Mouse (Mus musculus) yolk sac, embryonic 10.5 days (tissue): ENCODE results near the gene Gm17651.

Source experiments
- DNase-seq: peaks from one replicate; pipeline ENCODE4 v3.0.0-alpha.2; 2017; ENCODE audit warnings: low spot score

Gm17651 gene

DNA sequence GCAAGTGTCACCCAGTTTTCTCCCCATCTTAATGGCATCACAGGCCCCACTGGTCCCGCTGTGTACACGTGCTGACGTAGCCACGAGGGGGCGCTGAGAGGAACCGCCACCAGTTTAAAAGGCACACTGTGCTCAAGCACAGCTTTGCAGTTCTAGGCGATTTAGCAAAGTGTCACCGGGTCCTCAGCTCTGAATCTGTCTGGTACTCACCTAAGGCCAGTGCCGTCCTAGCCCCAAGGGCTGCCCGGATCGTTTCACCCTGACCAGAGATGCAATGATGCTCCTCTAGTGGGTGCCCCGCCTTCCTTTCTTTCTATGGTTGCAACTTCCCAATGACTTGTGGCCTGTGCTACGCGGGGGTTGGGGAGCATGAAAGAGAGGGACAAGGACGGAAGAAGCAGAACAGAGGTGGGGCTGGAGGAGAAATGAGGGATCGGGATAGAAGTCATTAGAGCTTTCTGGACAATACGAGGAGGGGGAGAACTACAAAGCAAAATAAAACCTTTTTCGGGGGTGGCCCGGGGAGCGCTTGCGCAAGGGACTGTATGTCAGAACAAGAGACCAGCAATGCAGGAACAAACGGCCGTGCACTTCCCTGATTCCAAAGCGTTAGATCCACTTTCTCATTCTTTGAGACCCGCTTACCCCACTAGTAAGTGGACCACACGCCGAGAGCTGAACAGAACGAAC, 6.3 kb upstream of the Gm17651 start:
- peak; percentile 64 for DNase-seq

DNA sequence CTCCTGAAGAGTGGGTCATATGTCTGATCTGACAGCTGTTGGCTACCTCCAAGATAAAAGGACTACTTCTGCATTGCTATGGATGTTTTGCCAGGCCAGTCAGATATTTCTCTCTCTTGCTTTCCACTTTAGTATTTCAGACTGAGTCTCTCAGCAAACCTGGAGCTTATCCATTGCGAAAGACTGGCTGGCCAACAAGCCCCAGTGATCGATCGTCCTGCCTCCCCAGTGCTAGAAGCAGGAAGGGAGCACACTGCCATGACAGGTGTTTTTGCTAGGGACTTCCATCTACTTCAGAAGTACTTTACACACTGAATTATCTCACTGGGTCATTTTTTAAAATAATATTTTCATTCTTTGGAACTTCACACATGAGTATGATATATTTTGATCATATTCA, 3.9 kb upstream of the Gm17651 start:
- DNase-seq, result no peak

DNA sequence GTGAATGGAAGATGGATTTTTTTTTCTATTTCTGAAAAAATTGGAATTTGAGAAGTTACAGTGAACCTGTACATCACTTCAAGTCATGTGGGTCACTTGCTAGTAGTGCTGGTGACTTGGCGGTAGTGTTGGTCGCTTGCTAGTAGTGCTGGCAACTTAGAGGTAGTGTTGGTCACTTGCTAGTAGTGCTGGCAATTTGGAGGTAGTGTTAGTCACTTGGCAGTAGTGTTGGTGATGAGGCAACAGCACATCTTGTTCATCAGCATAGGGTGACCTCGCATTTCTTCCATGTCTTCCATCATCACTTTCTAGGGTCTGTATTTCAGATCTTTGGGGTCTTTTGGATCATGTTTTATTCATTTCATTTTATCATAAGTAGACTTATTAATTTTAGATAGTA, 1.6 kb upstream of the Gm17651 start:
- DNase-seq, result no peak

DNA sequence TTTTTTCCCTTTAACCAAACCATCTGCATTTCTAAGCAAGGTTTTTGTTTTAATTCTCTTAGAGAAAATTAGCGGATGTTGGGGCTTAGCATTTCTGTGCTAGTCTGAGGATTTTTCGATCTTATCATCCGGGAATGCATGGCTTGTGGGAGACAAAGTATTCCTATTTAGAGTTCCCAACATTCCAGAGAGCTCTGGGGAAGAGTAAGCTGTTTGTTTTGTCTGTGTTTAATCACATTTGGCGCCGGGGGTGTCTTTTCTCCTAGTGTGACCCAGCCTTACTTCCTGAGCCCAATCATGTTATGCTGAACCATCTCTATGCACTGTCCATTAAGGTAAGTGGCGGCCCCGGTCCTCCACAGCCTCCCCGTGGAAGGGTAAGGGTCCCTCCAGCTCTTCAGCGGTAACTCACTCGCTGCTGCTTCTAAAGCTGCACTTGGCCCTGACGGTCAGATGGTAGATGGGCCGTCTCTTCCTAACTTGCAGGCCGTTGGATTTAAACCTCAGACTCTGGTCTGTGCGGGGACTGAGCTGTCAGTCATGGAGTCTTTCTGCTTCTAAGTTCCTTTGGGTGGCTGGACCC, 7.3 kb downstream of the Gm17651 start:
- no peak for DNase-seq

DNA sequence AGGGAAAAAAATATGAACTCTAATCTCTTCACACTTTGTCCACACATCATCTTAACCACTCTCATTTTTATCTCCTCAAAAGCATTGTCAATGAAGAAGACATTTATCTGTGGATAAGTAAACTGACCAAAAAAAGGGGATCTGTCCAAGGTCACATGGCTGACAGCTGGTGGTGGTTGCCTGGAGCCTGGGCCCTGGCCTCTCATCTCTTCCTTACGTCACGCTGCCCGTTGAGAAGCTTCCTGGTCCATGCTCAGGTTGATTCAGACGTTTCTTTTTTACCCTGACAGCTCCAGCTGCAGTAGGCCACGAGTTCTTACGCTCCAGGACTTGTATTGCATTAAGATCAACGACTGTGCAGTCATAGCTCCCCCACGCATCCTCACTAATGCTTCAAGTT, 8.3 kb downstream of the Gm17651 start:
- no peak for DNase-seq

DNA sequence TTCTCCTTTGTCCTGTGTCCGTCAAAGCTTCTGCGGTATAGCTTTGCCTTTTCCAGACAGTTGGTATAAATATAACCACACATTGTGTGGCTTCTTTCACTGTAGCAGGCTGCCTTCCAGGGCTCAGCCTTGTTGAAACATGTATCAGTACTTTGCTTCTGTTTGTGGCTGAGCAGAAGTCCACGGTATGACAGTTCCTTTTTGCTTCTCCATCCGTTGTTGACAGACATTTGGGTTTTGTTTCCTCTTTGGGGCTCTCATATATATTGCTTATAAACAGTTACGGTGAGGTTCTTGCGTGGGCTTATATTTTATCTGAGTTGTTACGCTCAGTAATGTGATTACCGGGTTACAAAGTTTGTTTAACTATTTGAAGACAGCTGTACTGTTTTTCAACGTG, 9.0 kb downstream of the Gm17651 start:
- DNase-seq, result no peak

DNA sequence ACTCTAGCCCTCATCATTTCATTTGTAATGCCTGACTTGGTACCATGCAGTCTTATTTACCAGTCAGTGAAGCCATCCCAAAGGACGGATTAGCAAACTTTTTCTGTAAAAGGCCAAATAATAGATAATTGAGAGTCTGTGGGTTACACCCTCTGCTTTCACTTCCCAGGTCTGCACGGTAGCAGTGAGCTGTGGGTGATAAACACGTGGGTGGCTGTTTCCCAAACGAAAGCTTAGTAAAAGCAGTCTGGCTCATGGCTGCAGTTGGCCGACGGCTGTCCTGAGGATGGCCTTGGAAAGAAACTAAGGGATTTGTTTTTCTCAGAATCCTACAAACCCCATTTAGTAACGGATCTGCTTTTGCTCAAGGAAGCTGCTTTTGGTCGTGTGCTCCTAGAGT, 13.3 kb downstream of the Gm17651 start:
- no peak for DNase-seq

DNA sequence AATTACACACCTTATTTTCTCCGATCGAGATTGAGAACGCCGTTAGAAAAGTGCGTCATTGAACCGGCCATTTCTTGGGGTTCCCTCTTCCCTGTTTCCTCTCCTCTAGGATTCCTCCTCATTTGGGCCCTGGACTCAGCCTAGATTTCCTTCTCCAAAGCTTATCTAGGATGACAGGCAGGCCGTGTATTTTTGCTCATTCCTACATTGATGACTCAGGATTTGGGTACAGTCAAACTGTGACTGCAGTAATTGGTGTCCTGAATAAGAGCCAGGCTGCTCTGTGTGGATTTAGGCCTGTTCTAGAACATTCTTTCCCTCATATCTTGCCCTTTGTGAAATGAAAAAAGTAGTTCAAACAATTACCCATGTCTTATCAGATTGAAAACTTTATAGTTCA, 14.7 kb downstream of the Gm17651 start:
- no peak for DNase-seq

DNA sequence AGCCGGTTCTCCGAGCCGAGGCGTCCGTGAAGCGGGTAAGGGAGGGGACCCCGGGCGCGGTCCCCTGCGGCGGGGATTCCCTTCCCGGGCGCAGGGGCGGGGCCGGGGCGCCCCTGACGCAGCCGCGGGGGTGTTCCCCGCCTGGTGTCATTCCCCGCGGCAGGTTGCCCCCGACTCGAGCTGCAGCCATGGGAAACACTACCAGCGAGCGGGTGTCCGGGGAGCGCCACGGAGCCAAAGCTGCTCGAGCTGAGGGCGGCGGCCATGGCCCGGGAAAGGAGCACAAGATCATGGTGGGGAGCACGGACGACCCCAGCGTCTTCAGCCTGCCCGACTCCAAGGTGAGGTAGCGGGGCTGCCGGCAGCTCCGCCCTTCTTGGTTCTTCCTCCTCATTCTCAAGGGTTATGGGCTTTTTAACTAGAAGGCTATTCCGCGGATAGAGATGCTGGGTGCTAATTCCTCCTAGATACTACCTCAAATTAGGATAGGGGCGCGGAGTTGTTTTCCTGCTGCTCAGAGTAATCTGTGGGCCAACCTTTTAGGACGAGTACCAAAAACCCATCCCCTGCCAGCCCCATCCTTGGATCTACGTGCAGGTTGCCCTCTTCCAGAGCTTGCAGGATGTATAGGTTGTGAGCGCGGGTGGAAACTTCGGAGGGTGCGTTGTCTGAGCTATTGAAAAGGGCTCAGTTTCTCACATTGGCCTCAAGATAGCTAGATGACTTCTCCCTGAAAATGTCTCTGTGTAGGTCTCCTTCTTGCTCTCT, 15.9 kb downstream of the Gm17651 start:
- no peak for DNase-seq

DNA sequence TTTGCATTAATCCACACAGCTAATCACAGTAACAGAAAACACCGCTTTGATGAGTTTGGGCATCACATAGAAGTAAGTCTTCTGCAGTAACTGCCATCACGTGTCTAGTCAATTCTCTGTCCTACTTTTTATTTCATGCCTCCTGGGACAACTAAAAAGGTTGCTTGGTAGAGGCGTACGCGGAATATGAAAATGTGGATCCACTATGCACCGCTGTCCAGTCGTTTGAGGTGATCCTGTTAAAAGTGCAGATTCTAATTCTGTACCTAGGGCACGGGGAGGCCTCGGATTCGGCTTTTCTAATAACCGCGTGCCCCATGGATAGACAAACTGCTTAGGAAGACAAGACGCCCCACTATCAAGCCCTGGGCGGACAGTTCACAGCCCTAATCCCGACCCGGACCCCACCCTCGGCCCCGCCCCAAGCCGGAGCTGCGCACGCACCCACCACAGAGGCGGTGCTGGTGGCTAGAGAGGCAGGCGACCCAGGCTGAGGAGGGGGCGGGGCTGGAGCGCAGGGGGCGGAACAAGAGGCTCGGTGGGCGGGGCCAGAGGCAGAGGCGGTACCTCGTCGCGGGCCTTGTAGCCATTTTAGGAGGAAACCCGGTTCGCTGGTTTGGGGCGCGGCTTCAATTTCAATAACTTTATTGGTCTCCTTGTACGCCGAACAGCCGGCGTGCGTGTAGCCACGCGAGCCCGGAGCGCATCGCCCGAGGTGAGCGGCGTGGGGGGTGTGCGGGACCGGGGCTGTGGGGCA, 16.7 kb downstream of the Gm17651 start, which contains the start of gene Prkab2:
Gene Prkab2 (plus strand): TSS at position 539 of the 757 bp plus-strand sequence.
- DNase-seq, result peak; percentile 100

DNA sequence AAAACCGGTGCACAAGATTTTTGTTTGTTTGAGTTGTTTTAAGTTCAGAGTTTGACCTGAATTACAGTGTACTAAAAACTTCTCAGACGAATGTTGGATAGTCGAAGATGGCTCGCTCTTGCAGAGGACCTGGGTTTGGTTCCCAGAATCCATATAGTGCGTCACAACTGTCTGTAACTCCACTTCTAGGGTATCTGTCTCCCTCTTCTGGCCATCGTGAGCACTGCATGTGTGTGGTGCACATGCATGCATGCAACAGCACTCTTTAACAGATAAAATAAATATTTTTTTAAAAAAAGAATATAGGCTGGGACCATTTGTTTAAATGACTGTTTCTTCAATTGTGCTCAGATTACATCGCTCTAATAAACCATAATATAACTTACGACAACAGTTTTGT, 19.6 kb downstream of the Gm17651 start:
- DNase-seq, result no peak

DNA sequence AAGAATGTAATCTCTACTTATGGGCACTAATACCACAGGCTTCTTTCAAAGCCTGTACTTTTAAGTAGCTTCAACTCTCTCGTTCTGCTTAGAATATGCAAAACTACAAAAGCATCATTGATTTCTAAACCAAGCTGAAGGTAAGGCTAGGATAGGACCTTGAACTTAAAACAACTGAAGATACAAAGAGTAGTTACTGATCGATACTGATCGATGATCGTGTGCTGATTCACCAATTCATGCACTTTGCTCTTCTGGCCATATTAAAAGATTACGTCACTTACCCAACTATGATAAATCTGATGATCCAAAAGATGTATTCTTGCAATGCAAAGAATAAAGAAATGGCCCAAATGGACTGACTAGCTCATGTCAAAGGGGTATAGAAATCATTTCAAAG, 20.7 kb downstream of the Gm17651 start:
- DNase-seq, result no peak

DNA sequence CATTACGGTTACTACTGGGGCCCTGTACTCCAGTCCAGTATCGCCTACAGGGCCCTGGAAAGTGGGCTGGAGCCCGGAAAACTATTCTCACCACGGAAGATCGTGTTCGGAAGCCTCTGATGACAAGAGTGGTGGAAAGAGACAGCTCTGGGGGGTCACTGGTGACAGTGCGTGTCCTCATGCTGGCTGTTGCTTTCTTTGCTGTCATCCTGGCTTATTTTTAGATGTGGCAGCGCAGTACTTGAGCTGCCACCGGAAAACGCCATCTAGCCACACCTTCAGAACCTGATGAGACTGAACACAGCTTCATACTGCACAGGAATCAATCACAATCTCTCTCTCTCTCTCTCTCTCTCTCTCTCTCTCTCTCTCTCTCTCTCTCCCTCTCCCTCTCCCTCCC, 22.9 kb downstream of the Gm17651 start:
- no peak for DNase-seq

DNA sequence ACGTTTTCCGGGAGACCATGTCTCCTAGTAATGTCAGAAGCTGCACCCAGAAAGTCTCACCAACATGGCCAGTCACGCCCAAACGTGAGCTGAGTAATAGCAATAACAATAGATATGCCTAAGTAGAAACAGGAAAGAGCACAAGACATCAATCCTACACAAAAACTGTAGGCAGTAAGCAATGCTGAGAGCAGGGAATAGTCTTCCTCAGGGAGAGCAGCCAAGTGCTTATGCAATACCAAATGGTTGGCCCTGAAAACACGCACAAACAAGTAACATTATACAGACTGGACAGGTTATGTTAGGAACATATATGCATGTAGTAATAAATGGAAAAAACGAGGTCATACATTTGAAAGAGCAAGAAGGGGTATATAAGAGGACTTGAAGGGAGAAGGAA, 25.0 kb downstream of the Gm17651 start:
- DNase-seq, result no peak

DNA sequence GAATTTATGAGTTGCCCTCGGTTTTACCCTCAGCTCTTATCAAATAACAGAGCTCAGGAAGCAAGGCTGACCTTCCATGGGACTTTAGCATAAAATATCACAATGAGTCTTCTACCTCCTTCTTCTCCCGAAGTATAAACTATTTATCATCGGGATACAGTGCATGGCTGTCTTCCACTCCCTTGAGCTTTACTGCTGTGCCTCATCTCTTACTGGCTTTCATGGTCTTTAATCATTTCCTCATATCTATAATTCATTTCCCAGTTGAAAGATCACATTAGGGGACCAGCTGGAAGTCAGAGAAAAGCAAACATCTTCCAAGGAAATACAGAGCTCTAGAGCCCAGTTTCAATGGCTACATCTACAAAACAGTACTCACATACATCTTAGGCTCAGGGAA, 25.5 kb downstream of the Gm17651 start:
- DNase-seq, result no peak

DNA sequence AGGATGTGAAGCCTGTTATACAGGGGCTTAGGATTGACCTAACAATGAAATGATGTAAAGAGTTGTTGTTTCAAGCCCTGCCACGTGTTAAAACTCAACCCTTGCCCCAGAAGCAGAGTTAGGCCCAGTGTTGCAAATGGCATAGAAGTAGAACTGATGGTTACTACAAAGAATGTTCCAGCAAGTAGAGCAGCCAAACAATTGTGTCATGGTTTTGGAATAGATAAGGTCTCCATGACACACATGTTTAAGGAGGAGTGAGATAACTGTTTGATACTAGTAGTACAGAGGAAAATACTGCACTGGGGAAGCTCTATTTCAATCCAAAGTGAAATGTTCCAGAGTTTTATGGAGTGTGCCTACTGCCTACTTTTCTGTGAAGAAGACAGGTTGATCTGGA, 26.0 kb downstream of the Gm17651 start:
- no peak for DNase-seq

DNA sequence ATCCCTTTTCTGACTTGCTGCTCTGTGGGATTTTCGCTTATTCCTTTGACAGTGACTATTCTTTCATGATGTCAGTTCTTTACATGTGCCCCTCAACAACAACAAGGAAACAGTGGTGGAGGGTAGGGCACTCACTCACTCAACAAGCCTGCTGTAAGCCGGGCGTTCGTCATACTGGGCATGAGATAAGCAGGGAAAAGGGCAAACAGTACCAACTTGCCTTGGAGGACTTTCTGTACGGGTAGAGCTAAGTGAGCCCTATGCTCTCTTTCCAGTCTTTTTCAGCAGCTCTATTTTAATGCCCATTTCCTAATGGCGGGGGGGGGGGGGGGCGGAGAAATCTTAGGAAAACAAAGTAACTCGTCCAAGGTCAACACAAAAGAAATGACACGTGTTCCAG, 32.5 kb downstream of the Gm17651 start:
- DNase-seq, result no peak

DNA sequence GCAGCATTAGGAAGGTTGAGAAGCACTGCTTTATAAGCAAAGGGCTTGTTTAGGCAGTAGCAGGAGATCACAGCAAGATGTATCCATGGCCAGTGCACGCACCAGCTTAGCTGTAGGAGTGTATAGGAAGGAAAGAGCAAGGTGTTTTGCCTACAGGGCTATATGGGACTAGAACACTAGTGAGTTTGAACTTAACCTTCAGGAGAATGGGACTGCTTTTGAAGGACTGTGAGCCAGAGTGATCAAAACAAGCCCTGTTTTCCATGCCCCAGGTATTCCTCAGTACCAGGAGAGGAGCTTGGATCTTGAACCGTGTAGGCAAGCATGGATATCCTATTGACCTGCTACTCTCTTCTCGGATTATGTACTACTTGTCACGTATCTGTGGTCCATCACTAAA, 33.1 kb downstream of the Gm17651 start:
- DNase-seq, result no peak

DNA sequence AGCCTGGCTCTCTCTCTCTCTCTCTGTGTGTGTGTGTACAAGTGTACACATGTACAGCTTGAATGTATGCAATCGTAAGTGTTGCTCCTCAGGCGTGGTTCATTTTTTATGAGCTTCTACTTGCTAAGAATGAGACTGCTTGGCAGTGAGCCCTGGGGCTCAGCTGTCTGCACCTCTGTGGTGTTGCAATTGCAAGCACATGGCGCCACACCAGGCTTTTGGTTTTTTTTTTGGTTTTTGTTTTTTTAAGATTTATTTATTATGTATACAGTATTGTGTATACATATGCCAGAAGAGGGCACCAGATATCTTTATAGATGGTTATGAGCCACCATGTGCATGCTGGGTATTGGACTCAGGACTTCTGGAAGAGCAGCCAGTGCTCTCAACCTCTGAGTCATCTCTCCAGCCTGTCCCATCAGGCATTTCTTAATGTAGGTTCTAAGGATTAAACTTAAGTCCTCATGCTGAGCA, 40.2 kb downstream of the Gm17651 start:
- DNase-seq, result no peak

DNA sequence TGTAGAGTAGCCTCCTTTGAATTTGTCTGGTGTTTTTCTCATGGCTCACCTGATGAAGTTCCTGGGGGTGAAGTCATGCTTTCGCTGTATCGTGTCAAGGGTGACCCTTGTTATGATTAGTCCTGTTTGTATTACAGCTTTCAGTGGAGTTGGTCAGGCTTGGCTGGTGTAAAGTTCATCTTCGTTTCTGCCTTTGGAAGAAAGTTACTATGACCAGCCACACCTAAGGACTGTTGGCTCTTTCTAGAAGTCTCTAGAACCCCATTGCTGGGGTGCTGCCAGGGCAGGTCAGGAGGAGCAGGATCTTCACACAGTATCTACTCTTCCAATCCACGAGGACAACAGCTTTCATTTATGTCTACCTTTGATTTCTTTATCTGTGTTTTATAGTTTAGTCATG, 41.0 kb downstream of the Gm17651 start:
- DNase-seq, result no peak

DNA sequence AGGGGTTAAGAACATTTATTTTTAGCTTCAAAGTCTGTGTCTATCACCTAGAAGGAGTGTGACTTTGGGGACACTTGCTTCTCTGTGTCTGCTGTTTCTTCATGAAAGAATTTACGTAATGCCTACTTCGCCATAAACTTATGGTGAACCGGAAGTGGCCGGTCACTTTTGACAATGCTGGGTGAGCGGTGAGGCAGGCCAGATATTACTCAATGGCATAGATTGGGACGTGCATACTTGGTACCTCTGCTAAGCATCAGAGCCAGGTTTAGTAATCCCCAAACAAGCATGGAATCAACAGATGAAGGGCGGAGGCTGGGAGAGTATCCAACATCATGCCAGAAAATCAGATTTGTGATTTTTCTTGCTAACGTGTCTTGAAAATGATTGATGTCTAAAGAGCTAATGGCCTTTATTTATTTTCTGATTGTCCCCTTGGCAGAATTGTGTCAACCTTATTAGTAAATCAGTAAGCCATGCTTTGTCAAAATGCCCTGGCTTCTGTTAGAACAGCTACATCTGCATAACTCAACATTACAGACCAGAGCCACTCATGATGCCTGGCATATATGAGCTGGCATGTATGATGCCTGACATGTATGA, 43.1 kb downstream of the Gm17651 start:
- no peak for DNase-seq

DNA sequence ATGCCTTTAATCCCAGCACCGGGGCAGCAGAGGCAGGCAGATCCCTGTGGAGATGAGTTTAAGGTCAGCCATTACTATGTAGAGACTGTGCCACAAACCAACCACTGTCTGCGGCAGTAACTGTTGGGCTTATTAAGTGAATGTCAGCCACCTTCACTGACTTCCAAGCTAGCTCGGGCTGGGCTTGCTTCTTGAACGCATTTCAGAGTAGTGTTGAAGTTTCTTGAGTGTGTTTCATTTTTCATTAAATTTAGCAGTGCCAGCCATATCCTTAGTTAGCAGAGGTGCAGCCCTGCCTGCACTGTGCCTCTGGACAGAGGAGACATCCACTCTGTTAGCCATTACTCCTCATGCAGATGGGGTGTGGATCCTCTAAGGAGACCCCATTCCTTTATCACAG, 43.7 kb downstream of the Gm17651 start:
- no peak for DNase-seq
